Mouse (Mus musculus) cerebellum, adult 9-11 months (tissue): ENCODE data around the gene Hist1h2bf.
A peak's percentile ranks its signal among the peaks of the same experiment; 100 is the strongest.
"Not testable (repeated sequence)": the region's sequence is repeated elsewhere in the genome, so short reads cannot be mapped to it uniquely, and the experiment has no call there.

ENCODE experiments used
- DNase-seq: peaks from one replicate; pipeline ENCODE4 v3.0.0; 2022

Gene Hist1h2bf

GRCm38 (mm10) chr13:23573898-23574524, at the start of gene Hist1h2bf, which contains the start of gene Hist1h2ad:
Hist1h2bf (minus strand) TSS chr13:23574196.
Hist1h2ad (plus strand) TSS chr13:23574381.
- peak; percentile 86 for DNase-seq

DNA sequence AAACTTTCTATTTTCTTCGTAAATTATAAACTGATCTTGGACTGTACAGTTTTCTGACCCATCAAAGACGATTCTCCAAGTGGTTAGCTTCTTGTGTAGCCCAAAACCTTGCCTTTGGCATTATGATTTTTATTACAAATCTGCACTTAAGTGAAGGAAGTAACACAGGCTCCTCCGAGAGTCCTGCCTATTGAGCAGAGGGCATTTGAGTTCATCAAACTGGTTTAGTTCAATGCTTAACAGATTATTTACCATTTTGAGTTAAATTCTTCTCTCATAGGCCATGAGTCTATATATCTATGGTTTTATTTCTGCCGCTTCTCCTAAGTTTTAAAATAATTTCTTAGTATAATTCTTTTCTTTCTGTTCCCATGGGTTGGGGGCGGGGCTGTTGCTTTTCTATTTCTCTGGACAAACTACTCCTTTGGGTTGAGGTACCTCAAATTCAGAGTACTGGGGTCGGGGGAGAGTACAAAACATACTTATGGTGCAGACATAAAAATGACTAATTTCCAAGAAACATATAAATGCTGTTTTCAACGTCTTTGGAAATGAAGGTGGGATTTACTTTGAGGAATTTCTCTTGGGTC, 49.0 kb upstream of the Hist1h2bf start:
- DNase-seq: peak; percentile 34

GRCm38 (mm10) chr13:23622175-23622671, 48.2 kb upstream of the Hist1h2bf start, which contains the start of gene Hist1h1e:
Hist1h1e (minus strand) TSS chr13:23622558.
- DNase-seq: peak; percentile 92

GRCm38 (mm10) chr13:23621532-23622174, 47.7 kb upstream of the Hist1h2bf start:
- DNase-seq: peak; percentile 82

DNA sequence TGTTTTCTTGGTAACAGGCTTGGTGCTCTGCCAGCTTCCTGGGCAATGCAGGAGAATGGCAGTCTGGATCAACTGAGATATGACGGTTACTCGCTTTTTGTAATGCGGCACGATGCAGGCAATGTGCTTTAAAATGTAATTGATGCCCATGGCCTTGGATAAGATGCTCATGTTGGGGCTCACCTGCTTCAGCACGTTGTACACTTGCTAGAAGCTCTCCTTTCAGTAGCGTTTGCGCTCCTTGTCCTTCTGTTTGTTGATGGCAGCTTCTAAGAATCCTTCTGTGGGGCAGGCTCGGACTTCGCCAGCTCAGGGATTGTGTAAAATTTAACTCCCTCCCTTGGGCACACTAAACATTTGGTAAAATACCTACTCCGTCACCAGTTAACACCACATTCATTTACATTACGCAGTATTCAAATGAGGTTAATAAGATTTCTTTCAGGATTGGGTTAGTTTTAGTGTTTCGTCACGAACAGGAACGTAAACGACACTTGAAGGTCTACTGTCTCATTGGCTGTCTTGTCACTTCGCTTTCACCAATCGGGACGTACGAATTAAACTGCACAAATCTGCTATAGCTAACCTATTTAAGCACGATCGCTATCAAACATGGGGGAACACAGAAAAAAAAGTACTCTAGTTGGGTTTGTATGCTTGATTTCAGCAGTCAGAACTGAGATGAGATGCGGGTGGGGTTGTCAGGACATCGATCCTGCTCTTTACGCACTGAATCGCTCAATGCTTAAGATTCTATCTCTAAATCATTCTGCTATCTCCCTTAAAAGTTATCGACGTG, 46.9 kb upstream of the Hist1h2bf start, which contains the start of gene Hist1h2be:
Gene Hist1h2be, minus strand, starts transcription at position 392 of the 799 bp plus-strand sequence.
- DNase-seq: peak; percentile 87

- peak; percentile 33 for DNase-seq
Measured at GRCm38 (mm10) chr13:23620056-23620732, 46.2 kb upstream of the Hist1h2bf start.

DNA sequence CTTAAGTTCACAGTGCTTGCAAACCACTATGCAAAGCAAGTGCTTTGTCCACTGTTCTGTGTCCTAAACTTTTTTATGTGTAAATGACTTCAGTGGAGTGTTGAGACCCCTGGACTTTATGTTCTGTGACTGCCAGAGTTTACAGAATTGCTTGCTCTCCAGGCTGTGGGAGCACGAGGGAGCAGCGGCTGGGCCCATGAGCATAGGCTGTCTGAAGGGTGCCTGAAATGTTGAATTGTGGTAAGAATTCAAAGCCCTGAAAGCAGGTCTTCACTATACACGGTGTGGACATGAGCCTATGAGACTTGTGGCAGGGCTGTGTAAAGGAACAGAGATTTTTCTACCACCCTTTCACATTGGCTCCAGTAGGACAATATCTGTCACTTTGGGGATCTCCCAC, 37.6 kb upstream of the Hist1h2bf start:
- no peak for DNase-seq

- no peak for DNase-seq
Measured at GRCm38 (mm10) chr13:23610393-23610792, 36.4 kb upstream of the Hist1h2bf start.

- DNase-seq: no peak
Measured at GRCm38 (mm10) chr13:23609844-23610243, 35.8 kb upstream of the Hist1h2bf start.

DNA sequence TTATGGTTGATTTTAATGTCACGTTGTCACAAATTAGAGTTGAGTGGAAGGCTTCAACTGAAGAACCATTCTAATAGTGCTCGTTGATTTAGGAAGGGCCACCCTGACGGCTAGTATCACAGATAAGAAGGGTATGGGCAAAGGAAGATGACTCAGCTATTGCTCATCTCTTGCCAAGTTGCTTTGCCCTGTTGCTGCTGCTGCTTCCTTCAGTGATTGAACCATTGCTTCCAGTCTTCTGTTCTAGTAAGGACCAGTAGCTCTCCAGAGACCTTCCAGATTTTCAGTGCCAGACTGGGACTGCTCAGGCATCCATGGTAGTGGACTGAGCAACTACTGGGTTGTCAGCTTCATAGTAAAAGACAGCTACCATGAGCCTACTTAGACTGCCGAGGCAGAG, 35.2 kb upstream of the Hist1h2bf start:
- DNase-seq: no peak

GRCm38 (mm10) chr13:23605052-23605451, 31.1 kb upstream of the Hist1h2bf start:
- no peak for DNase-seq

DNA sequence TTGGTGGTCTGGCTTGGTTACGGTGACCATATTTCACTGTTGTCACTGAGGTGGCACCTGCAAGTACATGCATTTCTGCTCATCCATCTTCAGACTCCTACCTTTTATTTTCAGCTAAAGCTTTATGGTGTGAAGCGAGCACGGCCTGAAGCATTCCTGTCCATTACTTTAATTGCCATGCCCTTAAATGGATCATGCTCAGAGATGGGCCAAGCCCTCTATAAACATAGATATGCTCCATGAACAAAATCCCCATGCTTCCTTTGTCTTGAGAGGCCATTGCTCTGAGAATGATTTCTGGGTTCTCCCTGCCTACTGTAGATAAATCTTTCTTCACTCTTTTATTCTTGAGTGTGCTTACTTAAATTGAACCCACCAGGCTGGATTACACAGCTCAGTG, 30.5 kb upstream of the Hist1h2bf start:
- no peak for DNase-seq

GRCm38 (mm10) chr13:23603182-23603699, 29.2 kb upstream of the Hist1h2bf start:
- no peak for DNase-seq

DNA sequence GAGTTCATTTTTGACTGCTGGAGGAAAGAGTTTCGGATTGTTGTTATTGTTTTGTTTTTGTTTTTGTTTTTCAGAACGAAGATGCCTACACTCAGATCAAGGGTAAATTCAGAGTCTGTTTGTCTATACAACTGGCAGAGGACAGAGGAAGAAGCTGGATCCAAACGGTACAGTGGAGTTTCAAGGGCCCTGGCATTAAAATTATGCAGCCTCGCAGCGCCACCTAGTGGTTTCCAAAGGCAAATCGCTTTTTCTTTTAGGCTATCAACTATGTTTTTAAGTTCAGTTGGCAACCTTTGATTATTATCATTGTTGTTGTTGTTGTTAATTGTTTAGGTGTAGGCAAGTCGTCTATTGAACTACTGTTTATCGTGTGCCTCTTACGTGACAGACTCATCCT, 24.0 kb upstream of the Hist1h2bf start:
- DNase-seq: peak; percentile 60

- DNase-seq: no peak
Measured at GRCm38 (mm10) chr13:23595622-23596372, 21.8 kb upstream of the Hist1h2bf start.

DNA sequence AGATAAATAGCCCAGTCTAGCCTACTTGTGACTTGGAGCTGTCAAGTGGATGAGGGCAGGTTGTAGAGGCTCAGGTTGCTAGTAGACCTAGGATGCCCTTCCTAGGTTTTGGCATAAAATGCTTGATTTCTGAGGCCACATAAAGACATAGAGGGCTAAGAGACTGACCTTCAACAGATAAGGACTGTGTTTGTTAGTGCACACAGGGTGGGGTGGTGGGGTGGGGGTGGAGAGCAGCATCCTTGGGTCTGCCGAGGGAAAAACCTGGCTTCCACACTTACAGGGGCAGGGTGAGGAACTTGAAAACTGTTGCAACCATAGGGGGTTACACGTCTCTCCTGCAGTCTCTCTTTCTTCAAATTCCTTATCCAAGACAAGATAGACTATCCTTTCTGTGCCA, 21.2 kb upstream of the Hist1h2bf start:
- DNase-seq: no peak

- DNase-seq: no peak
Measured at GRCm38 (mm10) chr13:23593051-23593770, 19.2 kb upstream of the Hist1h2bf start.

GRCm38 (mm10) chr13:23592614-23593013, 18.6 kb upstream of the Hist1h2bf start:
- DNase-seq: peak; percentile 70

DNA sequence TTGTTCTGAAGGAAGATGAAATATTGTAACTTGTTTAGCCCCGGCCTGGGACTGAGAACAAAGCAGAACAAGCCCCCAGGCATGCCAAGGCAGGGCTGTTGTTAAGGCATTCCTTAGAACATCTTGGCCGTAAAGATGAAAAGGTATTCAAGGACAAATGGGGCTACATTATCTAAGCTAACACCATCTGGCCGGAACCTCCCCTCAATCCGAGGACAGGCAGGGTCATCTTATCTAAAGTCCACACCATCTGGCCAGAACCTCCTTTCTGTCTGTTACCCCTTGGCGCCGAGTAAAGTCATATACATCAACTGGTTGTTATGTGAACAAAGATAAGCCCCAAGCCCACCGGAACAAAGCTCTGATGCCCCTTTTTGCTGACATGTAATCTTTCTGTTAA, 17.9 kb upstream of the Hist1h2bf start:
- not testable (repeated sequence) for DNase-seq

DNA sequence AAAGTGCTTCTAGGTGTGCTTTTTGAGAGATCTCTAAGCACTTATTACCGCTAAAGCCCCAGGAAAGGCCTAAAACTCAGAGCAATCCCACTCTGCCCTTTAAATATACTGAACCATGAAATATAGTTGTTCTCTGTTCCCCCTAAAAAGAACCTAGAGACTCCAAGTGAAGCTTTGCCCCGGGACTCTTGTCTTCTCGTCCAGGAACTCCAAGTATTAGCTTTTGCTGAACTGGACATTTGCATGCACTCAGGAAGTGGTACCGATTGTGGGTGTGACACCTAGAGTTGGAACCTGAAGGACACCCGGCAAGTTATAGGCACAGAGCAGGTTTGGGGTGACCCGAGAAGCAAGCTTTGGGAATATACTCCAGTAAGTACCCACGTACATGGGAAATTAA, 17.2 kb upstream of the Hist1h2bf start:
- DNase-seq: no peak

DNA sequence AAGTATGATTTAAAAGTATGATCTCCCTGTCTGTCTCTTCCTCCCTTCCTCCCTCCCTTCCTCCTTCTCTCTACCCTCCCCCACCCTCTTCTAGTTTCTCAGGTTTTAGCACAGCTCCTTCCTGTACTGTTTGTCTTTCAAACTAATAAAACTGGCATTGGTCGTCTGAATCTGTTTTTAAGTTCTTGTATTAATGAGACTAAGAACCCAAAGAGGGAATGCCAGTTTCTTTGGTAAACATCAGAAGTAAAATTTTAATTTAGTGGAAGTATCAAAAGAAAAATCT, 12.9 kb upstream of the Hist1h2bf start:
- DNase-seq: no peak
